29 mouse cellular contexts compared by ENCODE assay signal in the genomic region with DNA sequence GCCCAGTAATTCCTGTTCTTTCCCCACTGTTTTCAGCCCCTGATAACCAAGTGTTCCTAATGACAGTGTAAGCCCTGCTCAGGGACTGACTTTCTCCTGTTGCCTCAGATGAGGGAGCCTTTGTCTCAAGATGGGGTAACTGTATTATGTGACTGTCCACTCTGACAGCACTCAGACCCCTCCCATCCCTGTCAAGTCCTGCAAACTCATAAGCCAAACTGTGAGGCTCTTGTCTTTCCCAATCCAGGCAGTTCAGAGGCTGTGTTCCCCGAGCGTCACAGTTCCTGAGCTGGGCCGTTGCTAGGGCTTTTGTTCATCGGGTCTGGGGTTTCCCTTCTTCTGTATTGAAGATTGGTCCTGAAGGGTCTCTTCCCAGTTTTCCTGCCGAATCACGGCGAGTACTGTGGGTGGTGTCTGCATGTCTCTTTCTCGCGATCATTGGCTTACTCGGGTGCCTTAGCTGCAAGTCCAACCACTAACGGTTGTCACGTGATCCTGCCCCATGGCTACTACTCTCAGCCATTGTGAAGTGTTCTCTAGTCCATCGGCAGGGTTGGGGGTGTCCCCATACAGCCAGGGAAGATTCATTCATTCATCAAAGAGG. TPM values are rescaled to one million over a fixed set of nuclear protein-coding genes. Genes with fewer than 3 reads are reported as not detected.
DNase-seq lines count a peak whose midpoint lies in the region; ATAC-seq and TF ChIP-seq lines count a peak whose summit lies in the region.
"Had no signal": no experiment of that assay in that cellular context is flagged by ENCODE, and none has a peak within 500 bp of the region (broad histone marks: within the 10 kb centered on the region; RNA-seq: fewer than 3 reads in every experiment).

No protein-coding gene starts in this region.

- H3K9me3 ChIP-seq in hindbrain, postnatal 0 days (ENCODE audit: low read length), result no peaks in the 10 kb centered on the region
- H3K9me3 ChIP-seq in hindbrain, embryonic 11.5 days (ENCODE audit: control insufficient read depth, low read length), result no peaks in the 10 kb centered on the region
- no peaks in the 10 kb centered on the region for H3K9me3 ChIP-seq in midbrain, postnatal 0 days (ENCODE audit: low read length)
- H3K9me3 ChIP-seq in midbrain, embryonic 14.5 days (ENCODE audit: control insufficient read depth, low read length), result no peaks in the 10 kb centered on the region
- no peaks in the 10 kb centered on the region for H3K9me3 ChIP-seq in intestine, embryonic 16.5 days (ENCODE audit: control insufficient read depth, low read length)
- H3K9me3 ChIP-seq: embryonic facial prominence, embryonic 10.5 days; embryonic facial prominence, embryonic 15.5 days; forebrain, embryonic 12.5 days; hindbrain, embryonic 15.5 days; limb, embryonic 13.5 days; midbrain, embryonic 10.5 days; neural tube, embryonic 12.5 days had no signal

- no peaks in the 10 kb centered on the region for H3K27me3 ChIP-seq in hindbrain, postnatal 0 days (ENCODE audit: insufficient read depth, low read length)
- H3K27me3 ChIP-seq in hindbrain, embryonic 11.5 days (ENCODE audit: control insufficient read depth, insufficient read depth, low read length), result no peaks in the 10 kb centered on the region
- H3K27me3 ChIP-seq in midbrain, postnatal 0 days (ENCODE audit: insufficient read depth, low read length), result no peaks in the 10 kb centered on the region
- no peaks in the 10 kb centered on the region for H3K27me3 ChIP-seq in midbrain, embryonic 14.5 days (ENCODE audit: control insufficient read depth, insufficient read depth, low read length)
- H3K27me3 ChIP-seq in intestine, embryonic 16.5 days (replicated peaks; ENCODE audit: control insufficient read depth, insufficient read depth, low read length), result no peaks in the 10 kb centered on the region
- H3K27me3 ChIP-seq: embryonic facial prominence, embryonic 15.5 days; forebrain, embryonic 12.5 days; hindbrain, embryonic 15.5 days; limb, embryonic 13.5 days; neural tube, embryonic 12.5 days had no signal

- no peak overlapping the region for H3K27ac ChIP-seq in hindbrain, postnatal 0 days
- no peak overlapping the region for H3K27ac ChIP-seq in hindbrain, embryonic 11.5 days (ENCODE audit: low read depth, low read length)
- no peak overlapping the region for H3K27ac ChIP-seq in midbrain, postnatal 0 days (ENCODE audit: low read depth, low read length)
- no peak overlapping the region for H3K27ac ChIP-seq in midbrain, embryonic 14.5 days (replicated peaks; ENCODE audit: low read depth, low read length)
- H3K27ac ChIP-seq in intestine, embryonic 16.5 days (ENCODE audit: low read length), result no peak overlapping the region
- H3K27ac ChIP-seq: embryonic facial prominence, embryonic 10.5 days; embryonic facial prominence, embryonic 15.5 days; forebrain, embryonic 12.5 days; hindbrain, embryonic 15.5 days; limb, embryonic 13.5 days; midbrain, embryonic 10.5 days; neural tube, embryonic 12.5 days had no signal

- no peaks in the 10 kb centered on the region; the same call in 1 of the 2 replicates for H3K4me1 ChIP-seq in hindbrain, postnatal 0 days (ENCODE audit: insufficient read depth, low read length)
- H3K4me1 ChIP-seq in hindbrain, embryonic 11.5 days (replicated peaks; ENCODE audit: control insufficient read depth, insufficient read depth, low read length), result no peaks in the 10 kb centered on the region
- no peaks in the 10 kb centered on the region for H3K4me1 ChIP-seq in midbrain, postnatal 0 days (ENCODE audit: insufficient read depth, low read length)
- no peaks in the 10 kb centered on the region for H3K4me1 ChIP-seq in midbrain, embryonic 14.5 days (ENCODE audit: control insufficient read depth, insufficient read depth, low read length)
- no peaks in the 10 kb centered on the region for H3K4me1 ChIP-seq in intestine, embryonic 16.5 days (ENCODE audit: control insufficient read depth, insufficient read depth, low read length)
- H3K4me1 ChIP-seq: forebrain, embryonic 12.5 days; hindbrain, embryonic 15.5 days; neural tube, embryonic 12.5 days had no signal

- DNase-seq in hindbrain, postnatal 0 days (ENCODE audit: low spot score), result peak; percentile 13
- DNase-seq in hindbrain, embryonic 11.5 days (ENCODE audit: low spot score), result no peak
- DNase-seq in midbrain, postnatal 0 days (ENCODE audit: low spot score), result peak; percentile 9
- no peak for DNase-seq in midbrain, embryonic 14.5 days
- peak; percentile 91 for DNase-seq in MN1 (ENCODE audit: low spot score)
- DNase-seq in kidney, adult 9 months, result no peak
- DNase-seq: adrenal gland, postnatal 25 days; cerebellum, adult 11-12 months; forebrain, postnatal 0 days; gastrocnemius, postnatal 10 days; heart, postnatal 36 days; kidney, adult 2 months; kidney, postnatal 10 days; layer of hippocampus, adult 9-11 months; lung, postnatal 10 days; thymus, postnatal 14 days had no signal

- no peak overlapping the region for H3K9ac ChIP-seq in hindbrain, postnatal 0 days (replicated peaks; ENCODE audit: low read length)
- H3K9ac ChIP-seq in hindbrain, embryonic 11.5 days (ENCODE audit: low read depth, low read length), result no peak overlapping the region
- no peak overlapping the region for H3K9ac ChIP-seq in midbrain, postnatal 0 days (replicated peaks; ENCODE audit: low read length, poor library complexity, severe bottlenecking)
- no peak overlapping the region for H3K9ac ChIP-seq in midbrain, embryonic 14.5 days (replicated peaks; ENCODE audit: low read length)
- H3K9ac ChIP-seq in intestine, embryonic 16.5 days (ENCODE audit: low read depth, low read length), result no peak overlapping the region
- H3K9ac ChIP-seq: embryonic facial prominence, embryonic 15.5 days; forebrain, embryonic 12.5 days; forebrain, postnatal 0 days; hindbrain, embryonic 15.5 days; limb, embryonic 13.5 days; neural tube, embryonic 12.5 days had no signal

- TF ChIP-seq CTCF in hindbrain, postnatal 0 days (IDR thresholded peaks at IDR 0.05; ENCODE audit: low read depth), result no peak
- TF ChIP-seq CTCF in midbrain, postnatal 0 days (IDR thresholded peaks at IDR 0.05), result no peak

- H3K4me3 ChIP-seq in hindbrain, postnatal 0 days (ENCODE audit: low read length), result no peak overlapping the region
- no peak overlapping the region for H3K4me3 ChIP-seq in hindbrain, embryonic 11.5 days (ENCODE audit: low read depth, low read length)
- no peak overlapping the region for H3K4me3 ChIP-seq in midbrain, postnatal 0 days (ENCODE audit: low read depth, low read length)
- no peak overlapping the region for H3K4me3 ChIP-seq in midbrain, embryonic 14.5 days (replicated peaks; ENCODE audit: low read depth, low read length)
- H3K4me3 ChIP-seq in intestine, embryonic 16.5 days (ENCODE audit: low read length), result no peak overlapping the region
- H3K4me3 ChIP-seq: embryonic facial prominence, embryonic 10.5 days; embryonic facial prominence, embryonic 15.5 days; forebrain, embryonic 12.5 days; hindbrain, embryonic 15.5 days; limb, embryonic 13.5 days; midbrain, embryonic 10.5 days; myocyte; neural tube, embryonic 12.5 days had no signal

- 55% methylated on average over 13 of the region's 13 CpGs for WGBS in hindbrain, postnatal 0 days
- WGBS in hindbrain, embryonic 11.5 days, result 76% methylated on average over 13 of the region's 13 CpGs
- 63% methylated on average over 13 of the region's 13 CpGs for WGBS in midbrain, postnatal 0 days
- 65% methylated on average over 13 of the region's 13 CpGs for WGBS in midbrain, embryonic 14.5 days
- WGBS in intestine, embryonic 16.5 days, result 79% methylated on average over 13 of the region's 13 CpGs

- peak overlapping the region; percentile 27; the same call in 1 of the 2 replicates for H3K4me2 ChIP-seq in hindbrain, postnatal 0 days (ENCODE audit: low read depth, low read length)
- no peak overlapping the region for H3K4me2 ChIP-seq in hindbrain, embryonic 11.5 days (replicated peaks; ENCODE audit: low read depth, low read length)
- H3K4me2 ChIP-seq in midbrain, postnatal 0 days (ENCODE audit: low read depth, low read length, poor library complexity, severe bottlenecking), result no peak overlapping the region
- H3K4me2 ChIP-seq in midbrain, embryonic 14.5 days (ENCODE audit: low read length), result no peak overlapping the region
- H3K4me2 ChIP-seq in intestine, embryonic 16.5 days (ENCODE audit: low read depth, low read length), result no peak overlapping the region
- H3K4me2 ChIP-seq: embryonic facial prominence, embryonic 15.5 days; forebrain, embryonic 12.5 days; heart, embryonic 11.5 days; hindbrain, embryonic 15.5 days; limb, embryonic 13.5 days; liver, embryonic 11.5 days; neural tube, embryonic 12.5 days had no signal

- H3K36me3 ChIP-seq in hindbrain, postnatal 0 days (ENCODE audit: insufficient read depth, low read length), result no peaks in the 10 kb centered on the region
- no peaks in the 10 kb centered on the region for H3K36me3 ChIP-seq in hindbrain, embryonic 11.5 days (ENCODE audit: control insufficient read depth, insufficient read depth, low read length)
- no peaks in the 10 kb centered on the region for H3K36me3 ChIP-seq in midbrain, postnatal 0 days (ENCODE audit: insufficient read depth, low read length)
- H3K36me3 ChIP-seq in midbrain, embryonic 14.5 days (ENCODE audit: control insufficient read depth, insufficient read depth, low read length), result no peaks in the 10 kb centered on the region
- H3K36me3 ChIP-seq in intestine, embryonic 16.5 days (ENCODE audit: control insufficient read depth, insufficient read depth, low read length), result no peaks in the 10 kb centered on the region
- H3K36me3 ChIP-seq: embryonic facial prominence, embryonic 10.5 days; embryonic facial prominence, embryonic 15.5 days; forebrain, embryonic 12.5 days; hindbrain, embryonic 15.5 days; limb, embryonic 13.5 days; midbrain, embryonic 10.5 days; neural tube, embryonic 12.5 days had no signal

- ATAC-seq in hindbrain, postnatal 0 days, result peak; percentile 81
- ATAC-seq in hindbrain, embryonic 11.5 days (ENCODE audit: low FRiP score), result no peak
- no peak; the same call in 1 of the 2 replicates for ATAC-seq in midbrain, postnatal 0 days (ENCODE audit: low FRiP score)
- no peak for ATAC-seq in midbrain, embryonic 14.5 days (ENCODE audit: low FRiP score, low TSS enrichment)
- 0 out of 2 replicates have a peak, but pooled peaks have one; percentile 3 for ATAC-seq in granulocyte monocyte progenitor cell, adult 5-6 weeks (replicated peaks; ENCODE audit: poor library complexity, severe bottlenecking)
- no peak for ATAC-seq in intestine, embryonic 16.5 days
- ATAC-seq: forebrain, postnatal 0 days; midbrain, embryonic 16.5 days had no signal

RNA-seq across cellular contexts. Expression of gene Mapk3, which starts 19.2 kb away (rescaled TPM):
- 109 and 132 TPM in 2 replicates for total RNA-seq in hindbrain, postnatal 0 days (2014; rRNA removed)
- 99.9 and 107 TPM in 2 replicates for polyA plus RNA-seq in hindbrain, postnatal 0 days (2015; fragmentation: Nextera tagmentation; extraction: Ambion mirVana)
- polyA plus RNA-seq in hindbrain, embryonic 11.5 days (2014; fragmentation: Nextera tagmentation; extraction: Ambion mirVana), result 47.2 and 51.8 TPM in 2 replicates
- total RNA-seq in midbrain, postnatal 0 days (2014; rRNA removed), result 121 and 145 TPM in 2 replicates
- 120 and 125 TPM in 2 replicates for polyA plus RNA-seq in midbrain, postnatal 0 days (2015; fragmentation: Nextera tagmentation; extraction: Ambion mirVana)
- polyA plus RNA-seq in midbrain, embryonic 14.5 days (2014; fragmentation: Nextera tagmentation; extraction: Ambion mirVana), result 78.4 and 110 TPM in 2 replicates
- 90.7 and 111 TPM in 2 replicates for total RNA-seq in granulocyte monocyte progenitor cell, adult 5-6 weeks (2014; fragmentation: Nextera tagmentation)
- 52.5 and 53.0 TPM in 2 replicates for total RNA-seq in granulocyte monocyte progenitor cell, adult 5-6 weeks (2017)
- 122 and 126 TPM in 2 replicates for polyA plus RNA-seq in intestine, embryonic 16.5 days (2015; fragmentation: Nextera tagmentation; extraction: Ambion mirVana)

RNA-seq across cellular contexts. Expression of gene Gdpd3, which starts 25.9 kb away (rescaled TPM):
- total RNA-seq in hindbrain, postnatal 0 days (2014; rRNA removed), result 0.43 and 3.4 TPM in 2 replicates
- 0.92 and 0.99 TPM in 2 replicates for polyA plus RNA-seq in hindbrain, postnatal 0 days (2015; fragmentation: Nextera tagmentation; extraction: Ambion mirVana)
- 0.97 and 1.4 TPM in 2 replicates for polyA plus RNA-seq in hindbrain, embryonic 11.5 days (2014; fragmentation: Nextera tagmentation; extraction: Ambion mirVana)
- 0.66 TPM in 1 of 2 replicates, not detected in the other for total RNA-seq in midbrain, postnatal 0 days (2014; rRNA removed)
- polyA plus RNA-seq in midbrain, postnatal 0 days (2015; fragmentation: Nextera tagmentation; extraction: Ambion mirVana), result 1.3 TPM in 2 replicates
- 2.0 and 3.4 TPM in 2 replicates for polyA plus RNA-seq in midbrain, embryonic 14.5 days (2014; fragmentation: Nextera tagmentation; extraction: Ambion mirVana)
- 13.0 and 27.7 TPM in 2 replicates for total RNA-seq in granulocyte monocyte progenitor cell, adult 5-6 weeks (2014; fragmentation: Nextera tagmentation)
- total RNA-seq in granulocyte monocyte progenitor cell, adult 5-6 weeks (2017), result 3.6 and 11.3 TPM in 2 replicates
- 1.4 and 2.1 TPM in 2 replicates for polyA plus RNA-seq in intestine, embryonic 16.5 days (2015; fragmentation: Nextera tagmentation; extraction: Ambion mirVana)

RNA-seq across cellular contexts. Expression of gene Coro1a, which starts 32.6 kb away (rescaled TPM):
- 113 and 150 TPM in 2 replicates for total RNA-seq in hindbrain, postnatal 0 days (2014; rRNA removed)
- 88.1 and 93.7 TPM in 2 replicates for polyA plus RNA-seq in hindbrain, postnatal 0 days (2015; fragmentation: Nextera tagmentation; extraction: Ambion mirVana)
- polyA plus RNA-seq in hindbrain, embryonic 11.5 days (2014; fragmentation: Nextera tagmentation; extraction: Ambion mirVana), result 45.3 and 47.8 TPM in 2 replicates
- 87.1 and 98.9 TPM in 2 replicates for total RNA-seq in midbrain, postnatal 0 days (2014; rRNA removed)
- polyA plus RNA-seq in midbrain, postnatal 0 days (2015; fragmentation: Nextera tagmentation; extraction: Ambion mirVana), result 93.4 and 105 TPM in 2 replicates
- 95.0 and 115 TPM in 2 replicates for polyA plus RNA-seq in midbrain, embryonic 14.5 days (2014; fragmentation: Nextera tagmentation; extraction: Ambion mirVana)
- 497 and 510 TPM in 2 replicates for total RNA-seq in granulocyte monocyte progenitor cell, adult 5-6 weeks (2014; fragmentation: Nextera tagmentation)
- total RNA-seq in granulocyte monocyte progenitor cell, adult 5-6 weeks (2017), result 409 and 441 TPM in 2 replicates
- 38.0 and 38.7 TPM in 2 replicates for polyA plus RNA-seq in intestine, embryonic 16.5 days (2015; fragmentation: Nextera tagmentation; extraction: Ambion mirVana)

RNA-seq across cellular contexts. Expression of gene Ypel3, which starts 36.5 kb away (rescaled TPM):
- 163 and 240 TPM in 2 replicates for total RNA-seq in hindbrain, postnatal 0 days (2014; rRNA removed)
- polyA plus RNA-seq in hindbrain, postnatal 0 days (2015; fragmentation: Nextera tagmentation; extraction: Ambion mirVana), result 239 and 242 TPM in 2 replicates
- polyA plus RNA-seq in hindbrain, embryonic 11.5 days (2014; fragmentation: Nextera tagmentation; extraction: Ambion mirVana), result 114 and 119 TPM in 2 replicates
- 196 and 209 TPM in 2 replicates for total RNA-seq in midbrain, postnatal 0 days (2014; rRNA removed)
- 219 and 235 TPM in 2 replicates for polyA plus RNA-seq in midbrain, postnatal 0 days (2015; fragmentation: Nextera tagmentation; extraction: Ambion mirVana)
- 218 and 255 TPM in 2 replicates for polyA plus RNA-seq in midbrain, embryonic 14.5 days (2014; fragmentation: Nextera tagmentation; extraction: Ambion mirVana)
- total RNA-seq in granulocyte monocyte progenitor cell, adult 5-6 weeks (2014; fragmentation: Nextera tagmentation), result 29.6 and 42.6 TPM in 2 replicates
- total RNA-seq in granulocyte monocyte progenitor cell, adult 5-6 weeks (2017), result 16.2 and 17.4 TPM in 2 replicates
- polyA plus RNA-seq in intestine, embryonic 16.5 days (2015; fragmentation: Nextera tagmentation; extraction: Ambion mirVana), result 59.5 and 61.5 TPM in 2 replicates

RNA-seq across cellular contexts. Expression of gene Tbx6, which starts 41.0 kb away (rescaled TPM):
- 0.16 and 2.1 TPM in 2 replicates for total RNA-seq in hindbrain, postnatal 0 days (2014; rRNA removed)
- polyA plus RNA-seq in hindbrain, postnatal 0 days (2015; fragmentation: Nextera tagmentation; extraction: Ambion mirVana), result 0.26 and 0.29 TPM in 2 replicates
- polyA plus RNA-seq in hindbrain, embryonic 11.5 days (2014; fragmentation: Nextera tagmentation; extraction: Ambion mirVana), result 0.25 and 0.79 TPM in 2 replicates
- 0.16 and 1.1 TPM in 2 replicates for total RNA-seq in midbrain, postnatal 0 days (2014; rRNA removed)
- polyA plus RNA-seq in midbrain, postnatal 0 days (2015; fragmentation: Nextera tagmentation; extraction: Ambion mirVana), result 0.21 and 0.38 TPM in 2 replicates
- 0.22 and 0.24 TPM in 2 replicates for polyA plus RNA-seq in midbrain, embryonic 14.5 days (2014; fragmentation: Nextera tagmentation; extraction: Ambion mirVana)
- 0.58 TPM in 1 of 2 replicates, not detected in the other for total RNA-seq in granulocyte monocyte progenitor cell, adult 5-6 weeks (2014; fragmentation: Nextera tagmentation)
- not detected in 2 replicates for total RNA-seq in granulocyte monocyte progenitor cell, adult 5-6 weeks (2017)
- 0.36 and 0.37 TPM in 2 replicates for polyA plus RNA-seq in intestine, embryonic 16.5 days (2015; fragmentation: Nextera tagmentation; extraction: Ambion mirVana)

Comparison
In these comparisons a context has a peak if more than half of its experiments do, and no peak if none do; other contexts are left out.
1. ATAC-seq: peak in hindbrain, postnatal 0 days (single experiment) and granulocyte monocyte progenitor cell, adult 5-6 weeks (single experiment); none in hindbrain, embryonic 11.5 days (single experiment), midbrain, postnatal 0 days (single experiment), midbrain, embryonic 14.5 days (single experiment) and intestine, embryonic 16.5 days (single experiment).
2. DNase-seq: peak in hindbrain, postnatal 0 days (single experiment), midbrain, postnatal 0 days (single experiment) and MN1 (single experiment); none in hindbrain, embryonic 11.5 days (single experiment), midbrain, embryonic 14.5 days (single experiment) and kidney, adult 9 months (single experiment).